Mouse (Mus musculus) forebrain, embryonic 14.5 days (tissue): ENCODE measurements around the gene Ankrd11. TPM values are rescaled to one million over a fixed set of nuclear protein-coding genes. Genes with fewer than 3 reads are reported as not detected.

Source experiments
- ATAC-seq: fragments of 200-750 bp; cut with Nextera tagmentation; 2 replicates; pipeline ENCODE4 v1.8.0; 2017; ENCODE audit warnings: mild to moderate bottlenecking, moderate library complexity
- DNase-seq: peaks from one replicate; pipeline ENCODE4 v3.0.0-alpha.2; 2015; ENCODE audit warnings: low spot score
- H3K27ac ChIP-seq: fragments of 300-500 bp; sonication (generic); 2 replicates; pipeline ENCODE4 v1.5.1; 2014; ENCODE audit warnings: low read depth, mild to moderate bottlenecking, control low read depth, low read length, moderate library complexity
- H3K27me3 ChIP-seq: fragments of 300-500 bp; sonication (generic); replicated peaks from 2 replicates; pipeline ENCODE4 v1.6.1; 2014; ENCODE audit warnings: low read length, control low read depth, mixed read lengths; ENCODE audit not compliant: control insufficient read depth, insufficient read depth
- H3K36me3 ChIP-seq: fragments of 300-500 bp; sonication (generic); 2 replicates; pipeline ENCODE4 v1.6.1; 2014; ENCODE audit warnings: low read length, control low read depth; ENCODE audit not compliant: control insufficient read depth, insufficient read depth
- H3K4me1 ChIP-seq: fragments of 300-500 bp; sonication (generic); 2 replicates; pipeline ENCODE4 v1.6.1; 2014; ENCODE audit warnings: antibody characterized with exemption, low read length, control low read depth; ENCODE audit not compliant: control insufficient read depth, insufficient read depth
- H3K4me2 ChIP-seq: fragments of 300-500 bp; sonication (generic); 2 replicates; pipeline ENCODE4 v1.6.1; 2014; ENCODE audit warnings: mild to moderate bottlenecking, control low read depth, low read length
- H3K4me3 ChIP-seq: fragments of 300-500 bp; sonication (generic); 2 replicates; pipeline ENCODE4 v1.5.1; 2014; ENCODE audit warnings: low read depth, low read length, control low read depth
- H3K9ac ChIP-seq: fragments of 300-500 bp; sonication (generic); 2 replicates; pipeline ENCODE4 v1.6.1; 2014; ENCODE audit warnings: mild to moderate bottlenecking, low read length, control low read depth, moderate library complexity
- H3K9me3 ChIP-seq: fragments of 300-500 bp; sonication (generic); replicated peaks from 2 replicates; pipeline ENCODE4 v1.6.1; 2016; ENCODE audit warnings: low read length, control low read depth, mixed read lengths; ENCODE audit not compliant: control insufficient read depth
- WGBS: fragments of 180-500 bp; shearing (Covaris S2); extraction: QIAGEN DNeasy Blood & Tissue Kit; methylation state at CpG from one replicate; pipeline ENCODE4 v1.1.7; 2014; 5-methylcytosine and 5-hydroxymethylcytosine counted together
- polyA plus RNA-seq: library from polyadenylated mRNA; unstranded; fragments of >200 nt; fragmentation: Nextera tagmentation; extraction: Ambion mirVana; gene quantifications from 2 replicates; pipeline ENCODE4 v1.2.1, GENCODE M21; 2014

Ankrd11 gene
- polyA plus RNA-seq, 1 experiment from 2014 or later: 32.1 TPM

- no peak overlapping the region for H3K4me2 ChIP-seq
- no peak overlapping the region for H3K4me3 ChIP-seq
- H3K27ac ChIP-seq: no peak overlapping the region
- ATAC-seq (no peak), DNase-seq (no peak)
- H3K9me3 ChIP-seq: no peaks in the 10 kb centered on the region
- H3K9ac ChIP-seq: no peak overlapping the region
- no peaks in the 10 kb centered on the region for H3K36me3 ChIP-seq
- H3K4me1 ChIP-seq: peaks cover 3% of the 10 kb centered on the region
- H3K27me3 ChIP-seq: no peaks in the 10 kb centered on the region
- 89% methylated on average over 3 of the region's 3 CpGs for WGBS
Observed at GRCm38 (mm10) chr8:122954090-122954799, 87.8 kb downstream of the Ankrd11 start.

- 92% methylated on average over 6 of the region's 6 CpGs for WGBS
- H3K4me3 ChIP-seq: no peak overlapping the region
- no peaks in the 10 kb centered on the region for H3K27me3 ChIP-seq
- H3K27ac ChIP-seq: no peak overlapping the region
- H3K36me3 ChIP-seq: no peaks in the 10 kb centered on the region
- DNase-seq: no peak
- no peak overlapping the region for H3K9ac ChIP-seq
- peaks cover 3% of the 10 kb centered on the region for H3K4me1 ChIP-seq
- H3K4me2 ChIP-seq: no peak overlapping the region
- no peaks in the 10 kb centered on the region for H3K9me3 ChIP-seq
- ATAC-seq: no peak
Observed at GRCm38 (mm10) chr8:122953028-122953427, 89.0 kb downstream of the Ankrd11 start.

GRCm38 (mm10) chr8:122951456-122951855, 90.6 kb downstream of the Ankrd11 start:
- H3K36me3 ChIP-seq: no peaks in the 10 kb centered on the region
- no peak overlapping the region for H3K4me3 ChIP-seq
- DNase-seq: no peak
- 91% methylated on average over 5 of the region's 5 CpGs for WGBS
- H3K4me2 ChIP-seq: no peak overlapping the region
- no peak overlapping the region for H3K9ac ChIP-seq
- peaks cover 3% of the 10 kb centered on the region for H3K4me1 ChIP-seq
- no peak overlapping the region for H3K27ac ChIP-seq
- H3K27me3 ChIP-seq: no peaks in the 10 kb centered on the region
- H3K9me3 ChIP-seq: no peaks in the 10 kb centered on the region
- no peak for ATAC-seq

- DNase-seq (no peak), ATAC-seq (no peak)
- no peaks in the 10 kb centered on the region for H3K9me3 ChIP-seq
- H3K4me3 ChIP-seq: no peak overlapping the region
- no peak overlapping the region for H3K27ac ChIP-seq
- H3K9ac ChIP-seq: no peak overlapping the region
- H3K4me2 ChIP-seq: no peak overlapping the region
- no peaks in the 10 kb centered on the region for H3K36me3 ChIP-seq
- H3K4me1 ChIP-seq: peaks cover 3% of the 10 kb centered on the region
- WGBS: 86% methylated on average over 5 of the region's 5 CpGs
- no peaks in the 10 kb centered on the region for H3K27me3 ChIP-seq
Observed at GRCm38 (mm10) chr8:122949701-122950100, 92.4 kb downstream of the Ankrd11 start.

GRCm38 (mm10) chr8:122945775-122946174, 96.3 kb downstream of the Ankrd11 start:
- DNase-seq: no peak
- Histone ChIP-seq H3K27me3 (no peaks in the 10 kb centered on the region), H3K4me3 (no peak overlapping the region), H3K27ac (no peak overlapping the region), H3K4me1 (peaks cover 3% of the 10 kb centered on the region), H3K9ac (no peak overlapping the region), H3K4me2 (no peak overlapping the region), H3K9me3 (no peaks in the 10 kb centered on the region), H3K36me3 (no peaks in the 10 kb centered on the region)
- WGBS: 91% methylated on average over 2 of the region's 2 CpGs
- ATAC-seq: no peak

- ATAC-seq: 0 out of 2 replicates have a peak, but pooled peaks have one; percentile 44
- Histone ChIP-seq H3K27ac (peak overlapping the region; percentile 35; the same call in 1 of the 2 replicates), H3K9ac (no peak overlapping the region), H3K4me3 (no peak overlapping the region), H3K27me3 (no peaks in the 10 kb centered on the region), H3K9me3 (no peaks in the 10 kb centered on the region), H3K36me3 (no peaks in the 10 kb centered on the region), H3K4me1 (no peaks in the 10 kb centered on the region; the same call in 1 of the 2 replicates), H3K4me2 (no peak overlapping the region)
- 73% methylated on average over 9 of the region's 9 CpGs for WGBS
- DNase-seq: no peak
Observed at GRCm38 (mm10) chr8:122942803-122943713, 99.0 kb downstream of the Ankrd11 start.

- ATAC-seq (no peak), DNase-seq (no peak)
- Histone ChIP-seq H3K36me3 (no peaks in the 10 kb centered on the region), H3K4me3 (no peak overlapping the region), H3K9me3 (no peaks in the 10 kb centered on the region), H3K4me2 (no peak overlapping the region), H3K27ac (peak overlapping the region; percentile 9; the same call in 1 of the 2 replicates), H3K4me1 (peaks cover 12% of the 10 kb centered on the region), H3K9ac (no peak overlapping the region), H3K27me3 (no peaks in the 10 kb centered on the region)
- 57% methylated on average over 4 of the region's 4 CpGs for WGBS
Observed at GRCm38 (mm10) chr8:122938591-122938990, 103.5 kb downstream of the Ankrd11 start.

GRCm38 (mm10) chr8:122938170-122938569, 103.9 kb downstream of the Ankrd11 start:
- Histone ChIP-seq H3K4me2 (no peak overlapping the region), H3K4me3 (no peak overlapping the region), H3K9ac (no peak overlapping the region), H3K4me1 (peaks cover 12% of the 10 kb centered on the region), H3K9me3 (no peaks in the 10 kb centered on the region), H3K27me3 (no peaks in the 10 kb centered on the region), H3K27ac (peak overlapping the region; percentile 9; the same call in 1 of the 2 replicates), H3K36me3 (no peaks in the 10 kb centered on the region)
- DNase-seq: peak; percentile 36
- 46% methylated on average over 3 of the region's 3 CpGs for WGBS
- no peak for ATAC-seq
